In the genomic region with DNA sequence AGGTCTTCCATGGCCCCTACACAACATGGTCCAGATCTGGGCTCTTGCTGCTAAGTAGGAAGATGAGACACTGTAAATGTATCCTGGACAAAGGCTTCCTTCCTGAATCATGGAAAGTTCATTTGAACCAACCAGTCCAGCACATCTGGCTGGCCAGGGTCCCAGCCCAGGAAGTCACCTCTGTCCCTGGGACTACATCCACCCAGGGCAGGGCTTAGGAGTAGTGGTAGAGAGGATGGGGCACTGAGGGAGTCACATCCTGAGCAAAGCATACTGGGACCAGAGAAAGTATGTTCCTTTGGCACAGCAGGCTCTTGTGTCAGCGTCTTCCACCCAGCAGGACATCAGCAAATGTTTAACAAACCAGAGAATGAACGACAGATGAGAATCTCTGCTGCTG, we compare ENCODE assay signal across 13 mouse cellular contexts.
"Had no signal": no experiment of that assay in that cellular context is flagged by ENCODE, and none has a peak within 500 bp of the region (broad histone marks: within the 10 kb centered on the region; RNA-seq: fewer than 3 reads in every experiment).

No protein-coding gene starts in this region.

- H3K9ac ChIP-seq: limb, embryonic 13.5 days; liver, embryonic 12.5 days; liver, embryonic 15.5 days had no signal

- H3K27ac ChIP-seq: layer of hippocampus, adult 2 months; limb, embryonic 10.5 days; limb, embryonic 13.5 days; liver, embryonic 12.5 days; liver, embryonic 15.5 days had no signal

- H3K36me3 ChIP-seq: limb, embryonic 10.5 days; limb, embryonic 13.5 days; liver, embryonic 12.5 days; liver, embryonic 15.5 days had no signal

- H3K4me3 ChIP-seq: layer of hippocampus, adult 2 months; limb, embryonic 10.5 days; limb, embryonic 13.5 days; liver, embryonic 12.5 days; liver, embryonic 15.5 days had no signal

- ATAC-seq: liver, embryonic 12.5 days had no signal

- DNase-seq: kidney, postnatal 14 days; layer of hippocampus, adult 9-11 months; liver; lung, adult 2 months; midbrain, embryonic 14.5 days; thymus, adult 18-20 months; thymus, postnatal 36 days had no signal

- H3K27me3 ChIP-seq: limb, embryonic 13.5 days; liver, embryonic 12.5 days; liver, embryonic 15.5 days had no signal

- H3K9me3 ChIP-seq: limb, embryonic 10.5 days; limb, embryonic 13.5 days; liver, embryonic 12.5 days; liver, embryonic 15.5 days had no signal

- H3K4me1 ChIP-seq: limb, embryonic 10.5 days; liver, embryonic 15.5 days had no signal

- H3K4me2 ChIP-seq: limb, embryonic 13.5 days; liver, embryonic 12.5 days; liver, embryonic 15.5 days; midbrain, embryonic 11.5 days had no signal
